ENCODE assay signal across 25 mouse cellular contexts in genomic region chr3:50186369-50186768, GRCm38 (mm10).
"Had no signal": no experiment of that assay in that cellular context is flagged by ENCODE, and none has a peak within 500 bp of the region (broad histone marks: within the 10 kb centered on the region; RNA-seq: fewer than 3 reads in every experiment).

No protein-coding gene starts in this region.

- H3K4me3 ChIP-seq: gastrocnemius, adult 2 months; heart, embryonic 10.5 days; heart, embryonic 12.5 days; hindbrain, embryonic 10.5 days; hindbrain, embryonic 12.5 days; intestine, embryonic 15.5 days; layer of hippocampus, adult 2 months; left cerebral cortex, adult 2 months had no signal

- H3K36me3 ChIP-seq: heart, embryonic 10.5 days; heart, embryonic 12.5 days; hindbrain, embryonic 10.5 days; hindbrain, embryonic 12.5 days; intestine, embryonic 15.5 days had no signal

- H3K27ac ChIP-seq: gastrocnemius, adult 2 months; heart, embryonic 10.5 days; hindbrain, embryonic 10.5 days; hindbrain, embryonic 12.5 days; hindbrain, embryonic 14.5 days; intestine, embryonic 15.5 days; layer of hippocampus, adult 2 months; left cerebral cortex, adult 2 months had no signal

- DNase-seq: forebrain, postnatal 0 days; gastrocnemius, adult 2 months; gastrocnemius, postnatal 10 days; gastrocnemius, postnatal 25 days; heart, adult 18-20 months; heart, postnatal 10 days; heart, postnatal 4 days; kidney, adult 18-20 months; kidney, adult 8-10 months; kidney, postnatal 10 days; kidney, postnatal 25 days; kidney, postnatal 4 days; liver had no signal

- ATAC-seq: forebrain, postnatal 0 days; hindbrain, embryonic 16.5 days; inflammation-experienced regulatory T-cells, adult 6 months; intestine, embryonic 15.5 days; intestine, postnatal 0 days had no signal

- H3K4me1 ChIP-seq: heart, embryonic 10.5 days; heart, embryonic 12.5 days; hindbrain, embryonic 10.5 days; hindbrain, embryonic 12.5 days; intestine, embryonic 15.5 days had no signal

- H3K9me3 ChIP-seq: heart, embryonic 10.5 days; heart, embryonic 12.5 days; hindbrain, embryonic 10.5 days; hindbrain, embryonic 12.5 days; intestine, embryonic 15.5 days had no signal

- H3K9ac ChIP-seq: forebrain, postnatal 0 days; heart, embryonic 12.5 days; hindbrain, embryonic 12.5 days; hindbrain, embryonic 14.5 days; intestine, embryonic 15.5 days had no signal

- H3K4me2 ChIP-seq: heart, embryonic 12.5 days; hindbrain, embryonic 12.5 days; hindbrain, embryonic 14.5 days; intestine, embryonic 15.5 days; liver, embryonic 11.5 days had no signal

- H3K27me3 ChIP-seq: heart, embryonic 12.5 days; hindbrain, embryonic 12.5 days; intestine, embryonic 15.5 days had no signal
